Mouse (Mus musculus): ENCODE measurements at regions not wholly inside any gene's neighbourhood (a gene's known extent, or its start where the extent isn't known, plus 50 kb on each side); places are given as distances from the start of the nearest gene placed in this dataset.

GRCm38 (mm10) chr12:68604524-68605299 lies 554.3 kb downstream of the Rps29 start:
- Histone ChIP-seq H3K4me3 (ENCODE audit: insufficient read depth in 1 of 2, low read depth in 1 of 2, low read length in 2 of 2, poor library complexity in 1 of 2, severe bottlenecking in 1 of 2) (no peak overlapping the region), H3K36me3 (ENCODE audit: control insufficient read depth, insufficient read depth, low read length, poor library complexity, severe bottlenecking) (no peaks in the 10 kb centered on the region), H3K9me3 (ENCODE audit: control insufficient read depth, insufficient read depth, low read depth, low read length) (no peaks in the 10 kb centered on the region), H3K4me1 (ENCODE audit: control insufficient read depth in 2 of 2, insufficient read depth in 2 of 2, low read length in 2 of 2, poor library complexity in 1 of 2) (no peaks in the 10 kb centered on the region), H3K27ac (ENCODE audit: insufficient read depth, low read depth, low read length, poor library complexity, severe bottlenecking) (no peak overlapping the region), H3K9ac (ENCODE audit: insufficient read depth, low read depth, low read length, poor library complexity, severe bottlenecking) (no peak overlapping the region)
- in situ Hi-C loops (cut with MboI; ENCODE audit: low sequenced_read_pairs in 2 of 2, unreplicated experiment in 2 of 2) = no loop called here
- no peak for TF ChIP-seq CHD2 (IDR thresholded peaks at IDR 0.05; ENCODE audit: low read depth, low read length)
- no peak for TF ChIP-seq HCFC1 (IDR thresholded peaks at IDR 0.05; ENCODE audit: borderline replicate concordance, insufficient read depth, low read length)
- TF ChIP-seq ZNF384 (IDR thresholded peaks at IDR 0.05; ENCODE audit: low read depth, low read length) = 0 out of 2 replicates have a peak, but pooled peaks have one; percentile 40
- no peak for DNase-seq (ENCODE audit: low read depth, low spot score)

DNA sequence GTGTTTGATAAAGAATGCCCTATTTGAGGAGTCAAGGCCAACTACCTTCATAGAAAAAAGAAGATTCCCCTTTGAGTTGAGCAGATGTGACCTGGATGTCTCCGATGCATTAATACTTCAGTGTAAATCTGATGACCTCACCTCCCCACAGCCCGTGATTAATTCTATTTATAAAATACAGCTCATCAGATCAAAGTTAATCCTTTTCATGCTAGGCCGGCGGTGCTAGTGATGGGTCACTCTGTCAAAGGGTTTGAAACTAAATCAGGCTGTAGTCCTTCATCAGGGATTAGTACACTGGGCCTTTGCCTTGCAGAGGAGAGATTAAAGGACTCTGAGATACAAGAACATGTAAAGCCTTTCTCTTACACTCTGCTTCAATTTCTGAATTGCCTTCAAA lies 556.3 kb downstream of the Rps29 start:
- Histone ChIP-seq H3K9ac (ENCODE audit: insufficient read depth, low read depth, low read length, poor library complexity, severe bottlenecking) (no peak overlapping the region), H3K36me3 (ENCODE audit: control insufficient read depth, insufficient read depth, low read length, poor library complexity, severe bottlenecking) (no peaks in the 10 kb centered on the region), H3K4me1 (ENCODE audit: control insufficient read depth in 2 of 2, insufficient read depth in 2 of 2, low read length in 2 of 2, poor library complexity in 1 of 2) (no peaks in the 10 kb centered on the region), H3K27ac (ENCODE audit: insufficient read depth, low read depth, low read length, poor library complexity, severe bottlenecking) (no peak overlapping the region), H3K9me3 (ENCODE audit: control insufficient read depth, insufficient read depth, low read depth, low read length) (no peaks in the 10 kb centered on the region), H3K4me3 (ENCODE audit: insufficient read depth in 1 of 2, low read depth in 1 of 2, low read length in 2 of 2, poor library complexity in 1 of 2, severe bottlenecking in 1 of 2) (no peak overlapping the region)
- DNase-seq (ENCODE audit: low read depth, low spot score) = no peak
- TF ChIP-seq MAFK (IDR thresholded peaks at IDR 0.05; ENCODE audit: insufficient read depth, low read depth, low read length) (no peak), HCFC1 (IDR thresholded peaks at IDR 0.05; ENCODE audit: borderline replicate concordance, insufficient read depth, low read length) (no peak), ZC3H11A (IDR thresholded peaks at IDR 0.05; ENCODE audit: borderline replicate concordance, low read depth, low read length) (no peak), CHD2 (IDR thresholded peaks at IDR 0.05; ENCODE audit: low read depth, low read length) (no peak), ZNF384 (IDR thresholded peaks at IDR 0.05; ENCODE audit: low read depth, low read length) (no peak)
- in situ Hi-C loops (cut with MboI; ENCODE audit: low sequenced_read_pairs in 2 of 2, unreplicated experiment in 2 of 2) = no loop called here

GRCm38 (mm10) chr12:68601366-68601765 lies 557.6 kb downstream of the Rps29 start:
- in situ Hi-C loops (cut with MboI; ENCODE audit: low sequenced_read_pairs in 2 of 2, unreplicated experiment in 2 of 2) = no loop called here
- H3K27ac ChIP-seq (ENCODE audit: insufficient read depth, low read depth, low read length, poor library complexity, severe bottlenecking) = no peak overlapping the region
- H3K9me3 ChIP-seq (ENCODE audit: control insufficient read depth, insufficient read depth, low read depth, low read length) = no peaks in the 10 kb centered on the region
- H3K4me3 ChIP-seq (ENCODE audit: insufficient read depth in 1 of 2, low read depth in 1 of 2, low read length in 2 of 2, poor library complexity in 1 of 2, severe bottlenecking in 1 of 2) = no peak overlapping the region
- no peaks in the 10 kb centered on the region for H3K36me3 ChIP-seq (ENCODE audit: control insufficient read depth, insufficient read depth, low read length, poor library complexity, severe bottlenecking)
- DNase-seq (ENCODE audit: low read depth, low spot score) = no peak
- H3K4me1 ChIP-seq (ENCODE audit: control insufficient read depth in 2 of 2, insufficient read depth in 2 of 2, low read length in 2 of 2, poor library complexity in 1 of 2) = no peaks in the 10 kb centered on the region
- H3K9ac ChIP-seq (ENCODE audit: insufficient read depth, low read depth, low read length, poor library complexity, severe bottlenecking) = no peak overlapping the region
- TF ChIP-seq CHD2 (IDR thresholded peaks at IDR 0.05; ENCODE audit: low read depth, low read length) (no peak), MAFK (IDR thresholded peaks at IDR 0.05; ENCODE audit: insufficient read depth, low read depth, low read length) (no peak), ZC3H11A (IDR thresholded peaks at IDR 0.05; ENCODE audit: borderline replicate concordance, low read depth, low read length) (no peak)

GRCm38 (mm10) chr12:68599681-68600596 lies 559.0 kb downstream of the Rps29 start:
- Histone ChIP-seq H3K9ac (ENCODE audit: insufficient read depth, low read depth, low read length, poor library complexity, severe bottlenecking) (no peak overlapping the region), H3K9me3 (ENCODE audit: control insufficient read depth, insufficient read depth, low read depth, low read length) (no peaks in the 10 kb centered on the region), H3K4me3 (ENCODE audit: insufficient read depth in 1 of 2, low read depth in 1 of 2, low read length in 2 of 2, poor library complexity in 1 of 2, severe bottlenecking in 1 of 2) (no peak overlapping the region), H3K4me1 (ENCODE audit: control insufficient read depth in 2 of 2, insufficient read depth in 2 of 2, low read length in 2 of 2, poor library complexity in 1 of 2) (no peaks in the 10 kb centered on the region), H3K27ac (ENCODE audit: insufficient read depth, low read depth, low read length, poor library complexity, severe bottlenecking) (no peak overlapping the region), H3K36me3 (ENCODE audit: control insufficient read depth, insufficient read depth, low read length, poor library complexity, severe bottlenecking) (no peaks in the 10 kb centered on the region)
- DNase-seq (ENCODE audit: low read depth, low spot score) = no peak
- TF ChIP-seq CHD2 (IDR thresholded peaks at IDR 0.05; ENCODE audit: low read depth, low read length) = no peak
- TF ChIP-seq ZC3H11A (IDR thresholded peaks at IDR 0.05; ENCODE audit: borderline replicate concordance, low read depth, low read length) = no peak
- no peak for TF ChIP-seq ZNF384 (IDR thresholded peaks at IDR 0.05; ENCODE audit: low read depth, low read length)
- TF ChIP-seq HCFC1 (IDR thresholded peaks at IDR 0.05; ENCODE audit: borderline replicate concordance, insufficient read depth, low read length) = no peak
- no peak for TF ChIP-seq MAFK (IDR thresholded peaks at IDR 0.05; ENCODE audit: insufficient read depth, low read depth, low read length)
- in situ Hi-C loops (cut with MboI; ENCODE audit: low sequenced_read_pairs in 2 of 2, unreplicated experiment in 2 of 2) = no loop called here
